Comparison of ENCODE assay signal across 9 mouse cellular contexts in the genomic region with DNA sequence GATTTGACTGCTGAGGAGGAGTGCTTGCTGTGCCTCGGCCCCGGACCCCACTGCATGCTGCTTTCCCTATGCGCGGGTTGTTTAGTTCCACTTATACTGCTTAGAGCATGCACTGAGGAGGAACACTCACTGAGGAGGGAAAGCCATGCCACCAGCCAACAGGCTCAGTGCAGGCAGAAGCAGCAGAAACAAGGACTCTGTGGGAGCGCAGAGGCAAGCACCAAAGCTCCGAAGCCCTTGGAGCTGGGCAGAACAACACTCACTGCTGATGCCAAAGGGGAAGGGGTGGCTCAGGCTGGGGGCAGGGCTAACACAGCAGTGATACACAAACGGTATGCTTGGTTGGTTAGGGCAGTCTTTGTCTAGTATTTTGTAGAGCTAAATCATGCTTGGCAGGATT. TPM values are rescaled to one million over a fixed set of nuclear protein-coding genes. Genes with fewer than 3 reads are reported as not detected.
DNase-seq lines count a peak whose midpoint lies in the region; ATAC-seq and TF ChIP-seq lines count a peak whose summit lies in the region.
"Had no signal": no experiment of that assay in that cellular context is flagged by ENCODE, and none has a peak within 500 bp of the region (broad histone marks: within the 10 kb centered on the region; RNA-seq: fewer than 3 reads in every experiment).

No protein-coding gene starts in this region.

- TF ChIP-seq EP300 in ES-Bruce4 (IDR thresholded peaks at IDR 0.05; ENCODE audit: insufficient read depth, low read depth, low read length) = no peak

- no peak for DNase-seq in kidney, adult 2 months
- DNase-seq in kidney, postnatal 4 days = no peak
- no peak for DNase-seq in spleen, postnatal 36 days (ENCODE audit: low spot score in 2 of 2)
- no peak for DNase-seq in embryo, embryonic 10 days (ENCODE audit: low spot score)
- no peak for DNase-seq in thymus, postnatal 14 days
- DNase-seq: thymus, postnatal 4 days had no signal

- no peaks in the 10 kb centered on the region for H3K9me3 ChIP-seq in ES-Bruce4 (replicated peaks; ENCODE audit: control insufficient read depth, insufficient read depth, low read length, poor library complexity, severe bottlenecking)
- no peaks in the 10 kb centered on the region for H3K9me3 ChIP-seq in limb, embryonic 15.5 days

- peak overlapping the region; percentile 4; the same call in 1 of the 2 replicates for H3K27ac ChIP-seq in kidney, adult 2 months (ENCODE audit: insufficient read depth, low read depth, low read length)
- peak overlapping the region; percentile 13; the same call in 1 of the 2 replicates for H3K27ac ChIP-seq in ES-Bruce4 (ENCODE audit: insufficient read depth, low read length)
- peak overlapping the region; percentile 2 for H3K27ac ChIP-seq in cortical plate, adult 2 months (ENCODE audit: insufficient read depth, low read length)
- 0 out of 2 replicates have a peak overlapping the region, but pooled peaks have one; percentile 8 for H3K27ac ChIP-seq in limb, embryonic 15.5 days

- H3K9ac ChIP-seq in ES-Bruce4 (ENCODE audit: low read depth, poor library complexity, severe bottlenecking) = 0 out of 2 replicates have a peak overlapping the region, but pooled peaks have one; percentile 10
- no peak overlapping the region for H3K9ac ChIP-seq in limb, embryonic 15.5 days

- peaks cover 85% of the 10 kb centered on the region for H3K4me1 ChIP-seq in kidney, adult 2 months (ENCODE audit: control insufficient read depth, insufficient read depth, low read length)
- peaks cover 9% of the 10 kb centered on the region for H3K4me1 ChIP-seq in ES-Bruce4 (ENCODE audit: control insufficient read depth, insufficient read depth, low read length)
- peaks cover 20% of the 10 kb centered on the region for H3K4me1 ChIP-seq in cortical plate, adult 2 months (ENCODE audit: control insufficient read depth, insufficient read depth, low read length)
- H3K4me1 ChIP-seq in limb, embryonic 15.5 days = peaks cover 85% of the 10 kb centered on the region

- H3K27me3 ChIP-seq in kidney, adult 2 months (replicated peaks; ENCODE audit: control insufficient read depth, insufficient read depth, low read length) = no peaks in the 10 kb centered on the region
- H3K27me3 ChIP-seq in ES-Bruce4 (ENCODE audit: control insufficient read depth, insufficient read depth, low read length, poor library complexity, severe bottlenecking) = no peaks in the 10 kb centered on the region
- no peaks in the 10 kb centered on the region for H3K27me3 ChIP-seq in limb, embryonic 15.5 days

- TF ChIP-seq CTCF in kidney, adult 2 months (conservative IDR thresholded peaks at IDR 0.05; ENCODE audit: insufficient read depth, insufficient read length, low read depth, low read length) = no peak
- no peak for TF ChIP-seq CTCF in ES-Bruce4 (IDR thresholded peaks at IDR 0.05; ENCODE audit: low read depth, low read length)
- TF ChIP-seq CTCF in cortical plate, adult 2 months (IDR thresholded peaks at IDR 0.05; ENCODE audit: extremely low read depth, insufficient read depth, low read length) = no peak

- no peak overlapping the region for H3K4me2 ChIP-seq in limb, embryonic 15.5 days

- H3K4me3 ChIP-seq in kidney, adult 2 months (ENCODE audit: insufficient read depth, low read depth, low read length) = no peak overlapping the region
- H3K4me3 ChIP-seq in ES-Bruce4 (ENCODE audit: low read depth, low read length) = no peak overlapping the region
- H3K4me3 ChIP-seq in cortical plate, adult 2 months (ENCODE audit: insufficient read depth, low read length) = no peak overlapping the region
- no peak overlapping the region for H3K4me3 ChIP-seq in limb, embryonic 15.5 days

- ATAC-seq in limb, embryonic 15.5 days (ENCODE audit: insufficient number of reproducible peaks, low FRiP score, low TSS enrichment, low read depth) = no peak

- no peaks in the 10 kb centered on the region for H3K36me3 ChIP-seq in kidney, adult 2 months (ENCODE audit: control insufficient read depth, insufficient read depth, low read length)
- H3K36me3 ChIP-seq in ES-Bruce4 (ENCODE audit: control insufficient read depth, insufficient read depth, low read length, poor library complexity, severe bottlenecking) = peaks cover 6% of the 10 kb centered on the region
- H3K36me3 ChIP-seq in limb, embryonic 15.5 days = peaks cover 6% of the 10 kb centered on the region

- no peak for TF ChIP-seq POLR2A in kidney, adult 2 months (IDR thresholded peaks at IDR 0.05; ENCODE audit: low read depth, low read length)
- TF ChIP-seq POLR2A in ES-Bruce4 (IDR thresholded peaks at IDR 0.05; ENCODE audit: insufficient read depth, low read length) = no peak
- no peak for TF ChIP-seq POLR2A in cortical plate, adult 2 months (IDR thresholded peaks at IDR 0.05; ENCODE audit: extremely low read depth, insufficient read depth, low read length)

- WGBS in kidney, adult 2 months = 20% methylated on average over 7 of the region's 7 CpGs
- 65% methylated on average over 7 of the region's 7 CpGs for WGBS in limb, embryonic 15.5 days

RNA-seq across cellular contexts. Expression of gene Myh9, which starts 24.6 kb away (rescaled TPM):
- 57.7 and 64.1 TPM in 2 replicates for polyA plus RNA-seq in kidney, adult 2 months (2012; rRNA removed)
- 584 and 601 TPM in 2 replicates for polyA plus RNA-seq in ES-Bruce4 (2011; ENCODE audit: insufficient read depth, insufficient read length, low read depth, missing spikeins)
- 32.6 and 34.2 TPM in 2 replicates for polyA plus RNA-seq in cortical plate, adult 2 months (2012; rRNA removed)
- polyA plus RNA-seq in limb, embryonic 15.5 days (2015; fragmentation: Nextera tagmentation; extraction: Ambion mirVana) = 39.9 and 44.1 TPM in 2 replicates
